Mouse (Mus musculus): Measurements from ENCODE around the gene Slc25a29.

- TF ChIP-seq CTCF (IDR thresholded peaks at IDR 0.05; ENCODE audit: low read depth, low read length): no peak
- TF ChIP-seq GATA2 (IDR thresholded peaks at IDR 0.05; ENCODE audit: borderline replicate concordance, low read depth, low read length): no peak
- TF ChIP-seq TAL1 (conservative IDR thresholded peaks at IDR 0.05; ENCODE audit: low read depth, low read length): no peak
- no peak for TF ChIP-seq GATA1 (IDR thresholded peaks at IDR 0.05; ENCODE audit: borderline replicate concordance, low read length)
Observed at GRCm38 (mm10) chr12:108808465-108808864, 27.2 kb downstream of the Slc25a29 start.

Data from G1E (cell line).